ENCODE assay signal across 9 mouse cellular contexts in genomic region chr15:25915574-25916205, GRCm38 (mm10).
A peak's percentile ranks its signal among the peaks of the same experiment; 100 is the strongest.
DNase-seq lines count a peak whose midpoint lies in the region; ATAC-seq and TF ChIP-seq lines count a peak whose summit lies in the region.
"Had no signal": no experiment of that assay in that cellular context is flagged by ENCODE, and none has a peak within 500 bp of the region (broad histone marks: within the 10 kb centered on the region; RNA-seq: fewer than 3 reads in every experiment).

No protein-coding gene starts in this region.

- H3K27ac ChIP-seq in layer of hippocampus, adult 2 months, result peak overlapping the region; percentile 69
- H3K27ac ChIP-seq in neural tube, embryonic 15.5 days (replicated peaks), result peak overlapping the region; percentile 28; the same call in 1 of the 2 replicates

- H3K9ac ChIP-seq in neural tube, embryonic 15.5 days (replicated peaks), result no peak overlapping the region

- no peaks in the 10 kb centered on the region for H3K36me3 ChIP-seq in neural tube, embryonic 15.5 days

- WGBS in neural tube, embryonic 15.5 days, result 61% methylated on average over 11 of the region's 11 CpGs

- H3K9me3 ChIP-seq in neural tube, embryonic 15.5 days (replicated peaks), result no peaks in the 10 kb centered on the region

- no peak overlapping the region for H3K4me3 ChIP-seq in layer of hippocampus, adult 2 months
- no peak overlapping the region for H3K4me3 ChIP-seq in neural tube, embryonic 15.5 days (replicated peaks)

- DNase-seq in frontal cortex, postnatal 25 days (ENCODE audit: low spot score in 2 of 2), result no peak
- DNase-seq in layer of hippocampus, adult 2 months (ENCODE audit: low spot score in 2 of 2), result no peak
- no peak for DNase-seq in layer of hippocampus, adult 8-10 months (ENCODE audit: low spot score in 2 of 2)
- DNase-seq in gastrocnemius, postnatal 25 days, result peak; percentile 41
- no peak for DNase-seq in urinary bladder, adult 2 months (ENCODE audit: low spot score)
- DNase-seq in urinary bladder, postnatal 14 days (ENCODE audit: low spot score), result no peak

- no peak for TF ChIP-seq CTCF in layer of hippocampus, adult 2 months (conservative IDR thresholded peaks at IDR 0.05)

- ATAC-seq in frontal cortex, adult (ENCODE audit: low TSS enrichment), result peak; percentile 20
- 0 out of 2 replicates have a peak, but pooled peaks have one; percentile 26 for ATAC-seq in neural tube, embryonic 15.5 days (ENCODE audit: low FRiP score)

- no peaks in the 10 kb centered on the region for H3K27me3 ChIP-seq in neural tube, embryonic 15.5 days (replicated peaks)
- H3K27me3 ChIP-seq: CH12.LX had no signal

- H3K4me2 ChIP-seq in neural tube, embryonic 15.5 days, result no peak overlapping the region

- H3K4me1 ChIP-seq in neural tube, embryonic 15.5 days, result peaks cover 5% of the 10 kb centered on the region
